Mouse (Mus musculus) left cerebral cortex, postnatal 36 days (tissue): ENCODE data around the gene Depdc5. TPM values are rescaled to one million over a fixed set of nuclear protein-coding genes. Genes with fewer than 3 reads are reported as not detected.

ENCODE experiments used
- total RNA-seq, 2 experiments: library from RNA; stranded (reverse); gene quantifications; 2 replicates each; pipeline ENCODE4 v1.2.3; 2021

The Depdc5 gene
- total RNA-seq, 2 experiments from 2014 or later = 66.4 to 69.0 TPM

Other genes starting within 250 kb of the Depdc5 start
- gene Pisd, start 78.1 kb upstream of the Depdc5 start, total RNA-seq = 10 to 100 TPM; 57.2 to 57.7 TPM
- gene Gm20671, start 36.6 kb upstream of the Depdc5 start, total RNA-seq = not detected
- gene Prr14l, start 9.4 kb upstream of the Depdc5 start, total RNA-seq = 10 to 100 TPM; 34.9 to 42.1 TPM
- 1,000 to 10,000 TPM; 1,119 to 1,229 TPM for gene Ywhah, start 155.1 kb downstream of the Depdc5 start, total RNA-seq
- not detected for gene Slc5a1, start 240.5 kb downstream of the Depdc5 start, total RNA-seq